Mouse (Mus musculus) olfactory bulb, adult 2 months (tissue): ENCODE measurements at regions not wholly inside any gene's neighbourhood (a gene's known extent, or its start where the extent isn't known, plus 50 kb on each side); places are given as distances from the start of the nearest gene placed in this dataset.

ENCODE experiments used
- CTCF ChIP-seq: fragments of 200-500 bp; IDR thresholded peaks from 2 replicates; pipeline ENCODE4 v1.5.1; 2012; ENCODE audit warnings: low read depth, mild to moderate bottlenecking, low read length, moderate library complexity; ENCODE audit not compliant: insufficient read depth
- POLR2A ChIP-seq: fragments of 200-500 bp; IDR thresholded peaks from 2 replicates; pipeline ENCODE4 v1.6.1; 2012; ENCODE audit warnings: mild to moderate bottlenecking, low read depth, low read length, moderate library complexity; ENCODE audit not compliant: insufficient read depth

DNA sequence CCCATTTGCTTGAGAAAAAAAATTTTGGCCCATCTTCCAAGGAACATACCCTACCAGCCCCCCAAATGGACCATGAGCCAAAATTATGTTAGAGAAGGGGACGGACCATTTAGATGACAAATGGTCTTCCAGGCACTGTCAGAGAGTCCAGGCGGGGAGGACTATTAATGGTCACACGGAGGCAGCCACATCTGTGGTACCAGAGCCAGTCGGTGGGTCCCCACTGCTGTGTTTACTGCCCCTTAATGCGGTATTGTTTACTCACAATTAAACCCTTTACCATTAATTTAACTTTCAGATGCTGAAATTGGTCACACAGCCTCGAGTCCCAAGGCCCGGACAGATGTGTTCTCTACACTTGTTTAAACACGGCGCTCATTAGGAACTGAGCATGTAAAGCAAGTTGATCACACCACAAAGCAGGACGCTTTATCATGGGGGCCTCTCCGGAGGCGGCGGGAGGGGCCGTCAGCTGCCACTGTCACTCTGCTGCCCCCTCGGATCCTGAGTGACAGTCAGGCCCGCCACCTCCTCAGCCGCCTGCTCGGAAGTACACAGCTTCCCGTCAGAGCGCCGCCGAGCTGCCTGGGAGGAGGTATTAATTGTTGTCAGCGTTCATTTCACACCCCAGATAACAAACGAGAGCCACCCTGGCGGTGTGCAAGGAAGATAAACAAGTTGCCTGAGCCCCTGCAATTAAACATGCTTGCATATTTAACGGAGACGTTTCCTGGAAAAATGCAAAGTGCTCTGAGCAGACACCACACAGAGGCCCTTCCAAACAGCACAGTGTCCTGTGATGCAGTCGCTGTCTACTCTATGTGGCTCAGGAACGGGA lies 70.6 kb upstream of the Irx3 start:
- no peak for TF ChIP-seq CTCF
- no peak for TF ChIP-seq POLR2A
